Mouse (Mus musculus): ENCODE results near the gene BC030499.
A peak's percentile ranks its signal among the peaks of the same experiment; 100 is the strongest.
"Not testable (repeated sequence)": the region's sequence is repeated elsewhere in the genome, so short reads cannot be mapped to it uniquely, and the experiment has no call there.

The BC030499 gene

DNA sequence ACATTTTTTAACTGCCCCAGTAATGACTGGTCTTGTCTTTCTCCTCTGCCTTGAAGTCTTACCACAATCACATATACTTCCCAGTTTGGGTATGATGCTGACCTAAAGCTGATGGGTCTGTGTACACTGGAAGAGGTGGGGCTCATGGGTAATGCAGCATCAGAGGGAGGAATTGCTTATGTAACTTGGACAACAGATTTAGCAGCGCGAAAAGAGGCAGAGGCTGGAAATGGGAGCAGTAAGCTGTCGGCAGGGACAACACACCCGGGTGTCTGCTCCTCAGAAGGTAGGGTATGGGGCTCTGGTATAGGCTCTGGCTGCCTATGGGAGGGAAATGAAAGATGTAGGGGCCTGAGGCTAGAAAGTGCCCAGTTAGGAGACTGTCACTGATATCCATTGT, at the start of gene BC030499:
Gene BC030499 (plus strand): TSS at position 188 of the 400 bp plus-strand sequence.
- DNase-seq (ENCODE audit: low spot score), result no peak

- no peak for DNase-seq (ENCODE audit: low spot score)
Observed at GRCm38 (mm10) chr11:78245261-78245626, 45.4 kb upstream of the BC030499 start.

GRCm38 (mm10) chr11:78245627-78246317, 44.9 kb upstream of the BC030499 start, which contains the start of the genes Sdf2 and Supt6:
Gene Sdf2, plus strand, starts transcription at chr11:78245746.
Gene Supt6, minus strand, starts transcription at chr11:78245987.
- peak; percentile 97 for DNase-seq (ENCODE audit: low spot score)

GRCm38 (mm10) chr11:78246318-78247011, 44.2 kb upstream of the BC030499 start:
- no peak for DNase-seq (ENCODE audit: low spot score)

DNA sequence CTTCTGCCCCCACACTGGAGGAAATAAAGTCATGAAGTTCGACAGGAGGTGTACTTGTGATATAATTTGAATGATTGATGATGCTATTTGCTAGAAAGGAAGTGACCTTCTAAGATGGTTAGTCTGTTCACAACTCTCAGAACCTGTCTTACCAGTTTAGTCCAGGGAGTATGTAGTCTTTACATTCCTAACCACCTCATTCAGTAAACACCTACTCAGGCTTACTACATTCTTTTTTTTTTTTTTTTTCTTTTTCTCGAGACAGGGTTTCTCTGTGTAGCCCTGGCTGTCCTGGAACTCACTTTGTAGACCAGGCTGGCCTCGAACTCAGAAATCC, 43.7 kb upstream of the BC030499 start:
- no peak for DNase-seq (ENCODE audit: low spot score)

- DNase-seq (ENCODE audit: low spot score), result no peak
Observed at GRCm38 (mm10) chr11:78247727-78248140, 42.9 kb upstream of the BC030499 start.

DNA sequence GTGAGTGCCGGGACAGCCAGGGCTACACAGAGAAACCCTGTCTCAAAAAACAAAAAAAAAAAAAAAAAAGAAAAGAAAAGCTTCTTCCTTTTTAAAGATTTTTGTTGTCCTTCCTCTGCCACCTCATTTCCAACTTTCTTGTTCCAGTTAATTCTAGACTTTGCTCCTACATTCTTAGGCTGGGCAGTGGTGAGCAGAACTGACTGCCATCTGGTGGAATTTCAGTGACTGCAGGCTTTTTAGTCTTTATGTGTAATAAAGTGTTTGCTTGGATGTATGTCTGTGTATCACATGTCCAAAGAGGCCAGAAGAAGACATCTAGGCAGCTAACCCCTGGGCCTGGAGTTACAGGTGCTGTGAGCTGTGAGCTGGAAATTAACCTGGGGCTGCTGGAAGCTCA, 34.0 kb upstream of the BC030499 start:
- no peak for DNase-seq (ENCODE audit: low spot score)

DNA sequence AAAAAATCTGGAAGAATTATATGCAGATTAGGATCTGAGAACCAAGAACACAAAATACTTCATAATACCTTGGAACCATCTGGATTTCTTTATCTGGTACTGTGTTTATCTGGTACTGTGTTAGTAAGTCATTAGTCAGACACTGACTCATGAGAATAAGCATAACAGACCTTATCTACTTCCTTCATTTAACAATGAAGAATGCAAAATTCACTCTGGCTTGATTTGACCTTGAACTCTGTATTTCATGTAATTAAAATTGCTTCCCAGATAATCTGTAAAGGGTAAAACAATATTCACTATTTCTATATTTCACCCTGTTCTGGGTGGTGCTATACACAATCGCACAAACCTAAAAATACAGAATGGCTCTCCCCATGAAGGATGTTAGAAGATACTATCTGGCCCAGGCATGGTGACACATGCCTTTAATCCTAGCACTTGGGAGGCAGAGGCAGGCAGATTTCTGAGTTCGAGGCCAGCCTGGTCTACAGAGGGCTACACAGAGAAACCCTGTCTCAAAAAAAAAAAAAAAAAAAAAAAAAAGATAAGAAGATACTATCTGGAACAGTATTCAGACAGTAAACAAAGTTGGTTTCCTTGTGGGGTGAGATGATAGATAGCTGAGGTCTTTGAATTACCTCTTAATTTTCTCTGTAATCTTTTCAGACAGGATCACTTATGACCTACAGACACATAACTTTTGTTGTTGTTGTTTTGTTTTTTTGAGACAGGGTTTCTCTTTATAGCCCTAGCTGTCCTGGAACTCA, 30.0 kb upstream of the BC030499 start:
- DNase-seq (ENCODE audit: low spot score), result no peak

- DNase-seq (ENCODE audit: low spot score), result peak; percentile 97
Observed at GRCm38 (mm10) chr11:78261380-78262352, 29.0 kb upstream of the BC030499 start, which contains the start of gene 2610507B11Rik. Gene 2610507B11Rik, plus strand, starts transcription at chr11:78261752.

DNA sequence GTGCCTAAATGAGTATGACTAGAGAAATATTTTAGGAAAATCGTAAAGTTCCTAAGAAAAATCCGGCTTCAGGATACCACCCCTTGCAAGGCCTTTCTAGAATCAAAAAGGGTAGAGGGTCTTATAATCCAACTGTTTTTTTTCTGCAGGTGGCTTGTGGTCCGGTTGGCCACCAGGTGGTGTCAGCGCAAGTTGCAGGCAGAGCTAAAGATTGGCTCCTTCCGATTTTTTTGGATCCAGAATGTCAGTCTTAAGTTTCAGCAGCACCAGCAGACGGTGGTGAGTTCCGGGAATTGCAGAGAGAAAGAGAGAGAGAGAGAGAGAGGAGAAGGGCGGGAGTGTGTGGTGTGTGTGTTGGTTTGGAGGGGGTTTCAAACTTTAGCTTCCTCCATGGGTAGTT, 28.1 kb upstream of the BC030499 start:
- peak; percentile 72 for DNase-seq (ENCODE audit: low spot score)

GRCm38 (mm10) chr11:78265571-78265970, 25.1 kb upstream of the BC030499 start:
- DNase-seq (ENCODE audit: low spot score), result no peak

DNA sequence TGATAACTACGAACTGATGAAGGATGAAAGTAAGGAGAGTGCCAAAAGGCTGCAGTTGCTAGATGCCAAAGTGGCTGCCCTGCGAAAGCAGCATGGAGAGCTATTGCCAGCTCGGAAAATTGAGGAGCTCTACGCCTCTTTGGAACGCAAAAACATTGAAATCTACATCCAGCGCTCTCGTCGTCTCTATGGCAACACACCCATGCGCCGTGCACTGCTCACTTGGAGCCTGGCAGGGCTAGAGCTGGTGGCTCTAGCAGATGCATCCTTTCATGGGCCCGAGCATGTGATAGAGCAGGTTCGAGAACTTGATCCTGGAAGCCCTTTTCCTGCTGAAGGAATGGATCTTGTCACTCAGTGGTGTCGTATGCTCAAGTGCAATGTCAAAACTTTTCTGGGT, 18.7 kb upstream of the BC030499 start:
- DNase-seq (ENCODE audit: low spot score), result no peak

DNA sequence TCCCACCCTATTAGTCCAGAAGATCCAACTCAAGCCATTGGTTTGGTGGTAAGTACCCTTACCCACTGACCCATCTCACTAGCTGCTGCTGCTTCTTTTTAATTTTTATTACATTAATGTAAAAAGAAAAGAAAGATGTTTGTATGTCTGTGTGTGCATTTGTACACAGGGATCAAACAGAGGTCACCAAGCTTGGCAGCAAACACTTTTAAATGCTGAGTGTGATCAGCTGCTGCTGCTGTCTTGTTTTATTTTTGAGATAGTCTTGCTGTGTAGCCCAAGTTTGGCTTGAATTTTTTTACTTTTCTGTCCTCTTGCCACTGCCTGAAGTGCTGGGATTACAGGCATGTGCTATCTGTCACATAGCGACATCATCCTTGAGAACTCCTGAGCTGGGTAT, 15.0 kb upstream of the BC030499 start:
- DNase-seq (ENCODE audit: low spot score), result no peak

- not testable (repeated sequence) for DNase-seq (ENCODE audit: low spot score)
Observed at GRCm38 (mm10) chr11:78276169-78276568, 14.5 kb upstream of the BC030499 start.

GRCm38 (mm10) chr11:78278853-78279252, 11.8 kb upstream of the BC030499 start:
- no peak for DNase-seq (ENCODE audit: low spot score)

DNA sequence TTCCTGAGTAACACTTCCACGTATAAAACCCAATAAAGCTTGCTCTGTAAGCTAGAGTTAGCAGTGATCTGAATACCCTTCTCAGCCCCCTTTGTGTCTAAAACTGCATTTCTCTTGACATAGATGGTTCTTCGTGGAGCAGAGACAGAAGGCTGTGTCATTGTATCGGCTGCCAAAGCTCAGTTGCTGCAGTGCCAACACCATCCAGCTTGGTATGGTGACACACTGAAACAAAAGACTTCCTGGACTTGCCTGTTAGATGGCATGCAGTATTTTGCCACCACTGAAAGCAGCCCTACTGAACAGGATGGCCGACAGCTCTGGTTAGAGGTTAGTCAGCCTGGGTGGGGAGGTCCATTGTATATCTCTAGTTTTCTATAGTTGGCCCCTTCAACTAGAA, 11.1 kb upstream of the BC030499 start:
- no peak for DNase-seq (ENCODE audit: low spot score)

GRCm38 (mm10) chr11:78289146-78289763, 1.4 kb upstream of the BC030499 start:
- DNase-seq (ENCODE audit: low spot score), result no peak

GRCm38 (mm10) chr11:78294585-78294984, 3.9 kb downstream of the BC030499 start:
- DNase-seq (ENCODE audit: low spot score), result no peak

DNA sequence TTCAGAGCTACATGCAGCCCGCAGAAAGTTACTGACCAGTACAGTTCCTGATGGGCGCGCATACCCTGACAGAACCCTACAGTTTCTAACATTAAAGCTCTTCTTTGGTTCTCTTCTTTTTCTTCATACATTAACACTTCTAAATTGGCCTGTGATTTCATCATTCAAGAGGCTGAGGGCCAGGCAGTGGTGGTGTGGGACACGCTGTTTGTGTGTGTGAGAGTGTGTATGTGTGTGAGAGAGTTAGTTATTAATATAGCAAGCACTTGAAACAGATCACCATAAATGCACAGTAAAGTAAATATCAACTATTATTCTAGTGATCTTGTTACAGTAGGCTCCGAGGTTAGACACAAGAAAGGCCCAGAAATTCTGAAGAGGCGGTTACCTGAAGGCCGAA, 10.3 kb downstream of the BC030499 start:
- no peak for DNase-seq (ENCODE audit: low spot score)

GRCm38 (mm10) chr11:78301357-78302084, 10.9 kb downstream of the BC030499 start, which contains the start of gene Spag5:
Gene Spag5, plus strand, starts transcription at chr11:78301529.
- peak; percentile 92 for DNase-seq (ENCODE audit: low spot score)

Data from testis, postnatal 10 days (tissue).